Mouse (Mus musculus) cerebellum, adult (tissue): ENCODE results near the gene Olfr1394.
"Not testable (repeated sequence)": the region's sequence is repeated elsewhere in the genome, so short reads cannot be mapped to it uniquely, and the experiment has no call there.

ENCODE experiments used
- ATAC-seq: cut with Nextera tagmentation; 2 replicates; pipeline ENCODE4 v1.9.2; 2017; ENCODE audit warnings: mild to moderate bottlenecking, moderate library complexity, mixed read lengths; ENCODE audit not compliant: insufficient number of reproducible peaks, low FRiP score, low TSS enrichment

The Olfr1394 gene

GRCm38 (mm10) chr11:49154077-49154476 lies at the start of gene Olfr1394:
Gene Olfr1394 (plus strand): TSS chr11:49154377.
- no peak for ATAC-seq

DNA sequence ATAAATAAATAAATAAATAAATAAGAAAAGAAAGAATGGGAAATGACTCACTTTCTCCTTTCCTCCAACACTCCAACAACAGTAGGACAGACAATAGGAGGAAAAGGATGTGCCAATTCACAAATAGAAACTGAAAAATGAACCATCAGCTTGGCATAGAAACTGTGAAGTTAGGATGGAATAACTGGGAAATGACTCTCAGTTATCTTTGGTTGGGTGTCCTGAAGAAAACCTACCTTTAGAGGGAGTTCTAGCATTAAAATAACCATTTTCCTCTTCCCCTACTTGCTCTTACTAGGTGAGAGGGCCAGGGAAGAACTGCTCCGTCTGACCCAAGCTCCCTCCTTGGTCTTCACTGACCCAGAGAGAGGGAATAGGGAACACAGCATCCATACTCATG lies 48.4 kb upstream of the Olfr1394 start:
- ATAC-seq = no peak

DNA sequence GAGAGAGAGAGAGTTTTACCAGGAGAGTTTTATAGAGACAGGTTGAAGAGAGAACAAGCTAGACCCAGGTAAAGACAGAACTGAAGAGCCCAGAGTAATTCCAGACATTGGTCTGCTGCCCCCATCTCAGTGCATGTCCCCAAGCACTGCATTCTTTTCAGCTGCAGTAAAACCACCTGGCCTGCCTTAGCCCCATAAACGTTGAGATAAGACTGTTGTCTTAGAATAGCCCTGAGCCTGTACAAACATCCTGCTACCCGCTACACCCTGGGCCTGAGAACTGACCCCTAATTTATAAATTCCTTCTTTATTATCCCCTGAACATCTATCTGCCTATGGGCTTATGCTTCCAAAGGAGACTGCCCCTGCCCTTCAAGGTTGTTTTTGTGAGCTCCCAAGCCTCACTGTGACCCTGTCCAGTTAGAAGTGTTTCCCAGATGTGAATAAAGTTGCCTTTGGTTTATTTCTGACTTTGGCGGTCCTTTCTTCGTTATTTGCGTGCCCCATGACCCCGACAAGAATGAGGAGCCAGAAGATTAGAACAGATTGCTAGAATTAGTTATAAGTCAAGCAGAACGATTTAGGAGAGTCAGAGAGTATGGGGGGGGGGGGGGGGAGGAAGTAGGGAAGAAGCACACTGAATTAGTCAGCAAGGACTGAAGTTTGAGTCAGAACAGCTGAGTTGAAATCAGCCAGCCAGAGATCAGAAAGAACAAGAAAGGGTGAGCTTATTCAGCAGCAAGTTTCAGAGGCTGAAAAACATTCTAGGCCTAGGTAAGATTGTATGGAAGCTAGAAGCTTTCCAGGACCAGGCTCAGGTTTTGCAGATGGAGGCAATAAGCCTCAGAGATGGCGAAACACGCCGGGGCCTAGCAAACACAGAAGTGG lies 46.3 kb upstream of the Olfr1394 start:
- ATAC-seq = no peak

DNA sequence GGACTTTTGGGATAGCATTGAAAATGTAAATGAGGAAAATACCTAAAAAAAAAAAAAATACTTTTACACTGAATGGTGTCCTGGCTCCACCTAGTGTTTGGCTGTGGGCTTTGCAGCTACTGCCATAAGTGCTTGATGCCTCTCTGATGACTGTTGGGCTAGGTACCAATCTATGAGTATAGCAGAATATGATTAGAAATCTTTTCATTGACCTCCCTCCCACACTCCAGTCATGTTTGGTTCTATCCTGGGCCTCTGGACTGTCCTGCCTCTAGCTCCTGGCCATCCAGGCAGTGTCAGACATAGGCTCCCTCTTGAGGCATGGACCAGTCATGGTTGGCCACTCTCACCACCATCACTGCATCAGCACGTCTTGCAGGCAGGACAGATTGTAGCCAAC lies 45.3 kb upstream of the Olfr1394 start:
- ATAC-seq = no peak

GRCm38 (mm10) chr11:49111000-49111399 lies 43.2 kb upstream of the Olfr1394 start:
- no peak for ATAC-seq

- no peak for ATAC-seq
Observed at GRCm38 (mm10) chr11:49112624-49113219, 41.5 kb upstream of the Olfr1394 start.

DNA sequence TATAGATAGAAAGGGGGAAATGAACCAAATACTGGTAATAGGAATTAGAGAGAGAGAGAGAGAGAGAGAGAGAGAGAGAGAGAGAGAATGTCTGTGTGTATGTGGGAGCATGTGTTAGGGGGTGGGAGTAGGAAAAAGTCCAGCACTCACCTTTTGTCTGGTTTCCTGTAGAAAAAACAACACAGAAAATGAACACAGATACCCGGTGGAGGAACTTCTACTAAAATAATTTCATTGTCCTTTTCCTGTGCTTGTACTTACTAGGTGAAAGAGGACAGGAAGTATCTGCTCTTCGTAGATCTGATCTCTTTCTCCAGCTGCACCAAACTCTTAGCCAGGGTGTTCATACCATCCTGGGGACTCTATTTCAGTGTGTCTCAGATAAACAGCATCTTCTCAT lies 40.0 kb upstream of the Olfr1394 start:
- no peak for ATAC-seq

GRCm38 (mm10) chr11:49114774-49115173 lies 39.4 kb upstream of the Olfr1394 start, which contains the start of gene Olfr1396:
Gene Olfr1396 (minus strand): TSS chr11:49114874.
- ATAC-seq = no peak

GRCm38 (mm10) chr11:49119635-49120034 lies 34.5 kb upstream of the Olfr1394 start:
- ATAC-seq = no peak

DNA sequence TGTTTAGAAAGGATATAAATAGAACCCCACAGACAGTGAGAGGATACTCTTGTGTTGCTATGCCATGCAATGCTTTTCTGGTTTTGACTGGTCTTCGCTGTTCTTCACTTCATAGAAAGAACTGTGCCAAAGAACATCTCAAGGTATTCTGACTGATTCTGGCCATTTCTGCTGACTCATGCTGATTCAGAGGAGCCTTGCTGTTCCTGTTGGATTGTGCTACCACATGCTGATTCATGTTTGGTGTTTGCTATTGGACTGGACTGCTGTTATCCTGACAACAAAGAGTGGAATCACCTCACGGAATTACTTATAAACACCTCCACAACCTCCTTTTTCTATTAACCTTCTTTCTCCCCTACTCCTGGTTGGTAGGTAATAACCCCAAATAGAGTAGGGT lies 30.0 kb upstream of the Olfr1394 start:
- no peak for ATAC-seq

DNA sequence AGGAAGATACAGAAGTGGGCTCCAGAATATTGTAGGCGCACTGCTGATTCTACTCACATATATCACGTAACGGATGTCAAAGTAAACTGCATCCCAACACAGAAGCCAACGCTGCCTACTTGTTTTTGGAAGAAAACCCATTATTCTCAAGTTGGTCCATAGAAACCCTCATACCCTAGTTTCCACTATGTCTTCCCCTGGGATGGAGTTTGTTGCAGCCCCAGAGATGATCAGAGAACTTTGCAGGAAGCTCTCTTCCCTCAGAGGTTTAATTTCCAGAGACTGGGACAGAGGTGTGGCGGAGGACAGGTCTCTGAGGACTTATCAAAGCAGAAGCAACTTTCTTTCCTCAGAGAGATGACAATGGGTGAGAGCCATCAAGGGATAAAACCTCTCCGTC lies 12.2 kb upstream of the Olfr1394 start, which contains the start of gene Olfr1395:
Gene Olfr1395, plus strand, starts transcription at position 301 of the 400 bp plus-strand sequence.
- ATAC-seq = no peak

GRCm38 (mm10) chr11:49156821-49157814 lies 2.9 kb downstream of the Olfr1394 start:
- ATAC-seq = no peak

DNA sequence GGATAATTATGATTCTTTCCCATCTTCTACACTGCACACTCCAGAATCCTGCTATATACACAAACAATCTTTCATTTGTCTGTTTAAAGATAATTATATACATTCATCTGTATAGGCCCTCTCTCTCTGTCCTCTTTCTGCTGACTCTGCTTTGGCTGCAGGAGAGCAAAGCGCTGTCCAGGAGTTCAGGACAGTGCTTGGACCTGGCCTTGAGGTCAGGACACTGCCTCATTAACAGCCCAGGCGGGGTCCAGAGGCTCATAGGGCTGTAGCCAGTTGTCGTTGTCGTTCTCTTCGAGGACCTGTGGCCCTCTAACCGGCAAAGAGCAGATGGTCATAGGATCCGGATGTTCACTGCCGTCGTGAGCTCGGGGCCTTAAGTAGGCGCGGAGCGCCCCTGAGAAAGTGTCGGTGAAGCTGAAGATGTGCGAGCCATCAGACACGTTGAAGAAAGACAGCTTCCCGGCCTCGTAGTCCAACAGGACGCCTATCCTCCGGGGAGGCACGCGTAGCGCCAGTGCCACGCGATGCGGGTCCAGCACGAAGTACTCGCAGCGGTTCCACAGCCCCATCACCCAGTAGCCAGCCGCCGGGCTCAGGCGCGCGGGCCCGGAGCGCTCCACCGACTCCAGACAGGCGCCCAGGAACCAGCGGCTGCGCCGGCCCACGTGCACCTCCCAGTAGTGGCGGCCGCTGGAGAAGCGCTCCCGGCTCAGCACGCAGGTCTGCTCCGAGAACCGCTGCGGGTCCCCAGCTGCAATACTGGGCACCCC lies 14.8 kb downstream of the Olfr1394 start:
- no peak for ATAC-seq

- no peak for ATAC-seq
Observed at GRCm38 (mm10) chr11:49170576-49170975, 16.4 kb downstream of the Olfr1394 start.

DNA sequence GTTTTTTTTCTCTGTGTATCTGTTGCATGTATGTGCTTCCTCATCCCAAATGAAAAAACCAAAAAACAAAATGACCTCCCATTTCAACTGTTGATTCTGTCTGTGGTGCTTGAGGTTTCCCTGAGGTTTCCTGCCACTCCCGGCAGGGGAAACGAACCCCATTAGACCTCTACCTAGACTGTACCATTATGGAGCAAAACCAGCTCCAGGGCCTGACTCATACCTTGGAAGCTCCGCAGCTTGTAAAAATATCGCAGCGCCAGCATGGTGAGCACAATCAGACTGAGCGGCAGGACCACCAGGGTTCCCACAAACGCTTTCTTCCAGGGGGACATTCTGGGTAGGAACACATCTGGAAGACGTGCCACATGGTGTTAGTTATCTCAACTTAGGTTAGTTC lies 21.2 kb downstream of the Olfr1394 start:
- ATAC-seq = no peak

- not testable (repeated sequence) for ATAC-seq
Observed at GRCm38 (mm10) chr11:49176047-49176779, 22.0 kb downstream of the Olfr1394 start.

DNA sequence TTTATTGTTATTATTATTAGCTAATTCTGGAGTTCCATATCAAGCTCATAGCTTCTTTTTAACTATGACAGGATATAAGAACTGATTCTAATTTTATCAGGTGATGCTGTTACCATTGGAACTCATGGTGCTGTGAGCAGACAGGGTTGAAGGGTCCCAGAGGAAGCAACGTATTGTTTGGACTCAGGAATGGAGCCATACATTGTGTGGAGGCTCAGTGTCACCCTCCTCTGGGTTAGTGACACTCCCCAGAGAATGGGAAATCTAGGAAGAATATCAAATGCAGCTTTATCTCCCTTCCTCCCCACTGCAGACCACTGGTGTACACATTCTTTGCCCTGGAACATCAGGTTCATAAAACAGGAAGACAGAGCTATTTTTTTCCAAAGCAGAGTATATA lies 29.0 kb downstream of the Olfr1394 start:
- ATAC-seq = no peak

DNA sequence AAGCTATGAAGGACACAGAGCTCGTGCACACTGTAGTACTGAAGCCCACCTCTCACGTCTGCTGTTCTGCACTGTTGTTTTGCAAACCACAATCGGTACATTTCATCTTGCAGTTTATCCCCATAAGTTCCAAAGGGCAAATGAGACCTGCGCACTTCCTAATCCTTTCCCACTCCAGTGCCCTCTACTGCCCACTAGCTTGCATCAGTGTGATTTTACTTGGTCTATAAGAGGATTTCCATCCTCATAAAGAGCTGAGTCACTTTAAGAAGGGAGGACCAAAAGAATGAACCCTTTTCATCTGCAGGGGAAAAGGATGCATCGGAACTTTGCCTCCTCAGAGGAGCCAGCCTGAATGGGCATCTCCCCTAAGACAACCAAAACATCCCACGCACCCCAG lies 32.3 kb downstream of the Olfr1394 start:
- no peak for ATAC-seq

DNA sequence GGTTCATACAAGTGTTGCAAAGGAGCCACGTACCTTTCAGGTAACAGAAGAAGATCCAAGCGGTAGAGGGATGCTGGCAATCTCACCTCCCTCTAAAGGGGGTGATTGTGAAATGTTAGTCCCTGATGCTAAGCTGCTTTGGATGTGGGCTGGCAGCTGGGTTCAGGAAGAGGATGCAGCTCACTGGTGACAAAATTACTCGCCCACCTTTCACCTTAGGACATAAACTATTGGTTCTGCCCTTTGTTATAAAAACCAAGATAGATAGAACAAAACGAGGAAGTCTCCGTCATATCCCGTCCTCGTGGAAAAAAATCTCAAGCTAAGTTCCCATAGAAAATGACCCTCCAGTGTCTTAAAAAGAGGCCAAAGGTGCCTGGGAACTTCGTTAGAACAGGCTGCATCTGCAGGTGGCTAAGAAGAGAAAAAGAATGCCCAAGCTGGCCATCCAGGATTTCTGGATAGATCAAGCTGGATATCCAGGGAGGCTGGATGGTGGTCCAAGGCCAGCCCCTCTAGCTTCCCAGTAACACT lies 32.8 kb downstream of the Olfr1394 start, which contains the start of gene Btnl9:
Gene Btnl9, minus strand, starts transcription at position 205 of the 534 bp plus-strand sequence.
- ATAC-seq = no peak
